Mouse (Mus musculus) limb, embryonic 12.5 days (tissue): ENCODE measurements around the gene Tubd1. TPM values are rescaled to one million over a fixed set of nuclear protein-coding genes. Genes with fewer than 3 reads are reported as not detected.

Experiments
- ATAC-seq: fragments of 200-750 bp; cut with Nextera tagmentation; 2 replicates; pipeline ENCODE4 v1.8.0; 2017; ENCODE audit warnings: low read depth, moderate TSS enrichment; ENCODE audit not compliant: insufficient number of reproducible peaks, insufficient read depth, low FRiP score, low TSS enrichment
- H3K27ac ChIP-seq: fragments of 300-500 bp; sonication (generic); 2 replicates; pipeline ENCODE4 v1.5.1; 2016; ENCODE audit warnings: mild to moderate bottlenecking, moderate library complexity
- H3K27me3 ChIP-seq: fragments of 300-500 bp; sonication (generic); 2 replicates; pipeline ENCODE4 v1.6.1; 2016; ENCODE audit warnings: mild to moderate bottlenecking, moderate library complexity
- H3K36me3 ChIP-seq: fragments of 300-500 bp; sonication (generic); 2 replicates; pipeline ENCODE4 v1.6.1; 2016; ENCODE audit warnings: mild to moderate bottlenecking, moderate library complexity
- H3K4me1 ChIP-seq: fragments of 300-500 bp; sonication (generic); replicated peaks from 2 replicates; pipeline ENCODE4 v1.6.1; 2016
- H3K4me2 ChIP-seq: fragments of 300-500 bp; sonication (generic); 2 replicates; pipeline ENCODE4 v1.6.1; 2016; ENCODE audit warnings: mild to moderate bottlenecking, moderate library complexity
- H3K4me3 ChIP-seq: fragments of 300-500 bp; sonication (generic); replicated peaks from 2 replicates; pipeline ENCODE4 v1.5.1; 2016; ENCODE audit warnings: mild to moderate bottlenecking
- H3K9ac ChIP-seq: fragments of 300-500 bp; sonication (generic); replicated peaks from 2 replicates; pipeline ENCODE4 v1.6.1; 2016; ENCODE audit warnings: mild to moderate bottlenecking, moderate library complexity
- H3K9me3 ChIP-seq: fragments of 300-500 bp; sonication (generic); 2 replicates; pipeline ENCODE4 v1.6.1; 2016; ENCODE audit warnings: mild to moderate bottlenecking, moderate library complexity
- WGBS: fragments of 180-500 bp; shearing (Covaris S2); methylation state at CpG from one replicate; pipeline ENCODE4 v1.1.7; 2016; 5-methylcytosine and 5-hydroxymethylcytosine counted together
- polyA plus RNA-seq: library from polyadenylated mRNA; unstranded; fragments of >200 nt; fragmentation: Nextera tagmentation; extraction: Ambion mirVana; gene quantifications from 2 replicates; pipeline ENCODE4 v1.2.1, GENCODE M21; 2016

Tubd1 gene
- polyA plus RNA-seq, 1 experiment from 2014 or later: 9.8 TPM

DNA sequence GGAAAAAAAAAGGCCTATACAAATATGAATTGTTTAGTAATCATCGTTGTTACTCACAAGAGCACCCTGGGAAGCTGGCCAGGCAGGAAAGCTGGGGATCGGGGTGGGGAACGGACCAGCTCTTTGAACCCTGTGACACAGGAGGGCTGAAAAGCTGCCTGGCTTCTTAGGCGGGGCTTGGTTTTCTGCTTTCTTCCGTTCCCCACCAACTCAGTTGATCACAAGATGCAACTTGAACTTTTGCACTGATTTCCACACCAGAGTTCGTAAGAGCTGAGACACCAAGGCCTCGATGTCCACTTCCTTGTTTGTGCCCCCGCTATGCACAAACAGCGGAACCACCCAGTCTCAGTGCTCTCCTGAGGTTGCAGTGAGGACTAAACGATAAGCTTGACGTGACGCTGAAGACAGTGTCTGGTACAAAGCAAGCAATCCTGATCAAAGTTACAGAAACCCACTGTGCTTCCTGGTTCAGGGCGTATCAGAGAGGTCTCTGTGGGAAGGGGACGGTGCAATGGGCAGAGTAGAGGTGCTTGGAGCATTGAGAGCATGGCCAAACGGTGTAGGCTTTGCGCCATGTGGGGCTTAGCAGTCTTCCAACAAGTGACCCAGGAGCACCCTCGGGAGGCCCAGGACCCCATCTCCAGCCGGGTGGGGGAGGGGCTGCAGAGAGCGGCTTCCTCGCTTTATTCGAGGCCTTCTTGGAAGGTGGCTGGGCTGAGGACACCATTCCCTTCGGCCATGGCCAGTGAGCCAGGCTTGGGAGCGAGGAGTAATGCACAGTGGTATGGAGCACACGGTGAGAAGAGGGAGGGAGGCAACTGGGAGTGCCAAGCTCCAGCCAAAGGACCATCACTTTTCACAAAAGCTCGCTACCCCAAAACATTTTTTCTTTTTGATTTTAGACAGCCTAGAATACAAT, 34.3 kb downstream of the Tubd1 start:
- no peak overlapping the region for H3K9ac ChIP-seq
- no peaks in the 10 kb centered on the region for H3K27me3 ChIP-seq
- no peak overlapping the region for H3K4me3 ChIP-seq
- no peak for ATAC-seq
- no peaks in the 10 kb centered on the region for H3K9me3 ChIP-seq
- no peak overlapping the region for H3K4me2 ChIP-seq
- no peak overlapping the region for H3K27ac ChIP-seq
- no peaks in the 10 kb centered on the region for H3K36me3 ChIP-seq
- WGBS: 76% methylated on average over 25 of the region's 25 CpGs
- H3K4me1 ChIP-seq: peaks cover 17% of the 10 kb centered on the region

DNA sequence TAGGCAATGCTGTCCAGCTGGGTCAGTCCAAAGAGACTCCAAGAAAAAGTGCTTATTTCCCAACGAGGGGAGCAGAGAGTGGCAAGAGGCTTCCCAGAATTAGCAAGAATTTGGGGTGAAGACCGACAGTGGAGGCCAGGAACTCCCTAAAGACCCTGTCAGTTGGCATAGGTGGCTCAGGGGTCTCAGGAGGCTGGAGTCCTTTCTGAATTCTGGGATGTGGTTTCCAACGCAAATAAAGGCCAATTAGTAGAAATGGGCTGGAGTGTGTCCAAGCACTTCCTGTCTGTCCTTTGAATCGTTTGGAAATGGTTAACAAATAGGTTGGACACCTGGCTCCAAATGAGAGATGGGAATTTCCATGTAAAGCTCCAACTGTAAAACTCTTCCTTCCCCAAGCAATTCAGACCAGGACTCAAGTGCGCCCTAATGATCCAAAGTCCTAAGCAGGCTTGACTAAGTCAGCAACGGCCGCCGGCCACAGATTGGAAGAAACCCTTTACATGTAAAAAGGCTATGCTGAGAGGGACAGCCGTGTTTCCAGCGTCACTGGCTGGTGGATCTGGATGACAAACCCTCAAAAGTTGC, 35.0 kb downstream of the Tubd1 start:
- Histone ChIP-seq H3K4me2 (no peak overlapping the region), H3K27ac (no peak overlapping the region), H3K36me3 (no peaks in the 10 kb centered on the region), H3K27me3 (no peaks in the 10 kb centered on the region), H3K9me3 (no peaks in the 10 kb centered on the region), H3K4me3 (no peak overlapping the region), H3K4me1 (peaks cover 17% of the 10 kb centered on the region), H3K9ac (no peak overlapping the region)
- WGBS: 72% methylated on average over 10 of the region's 10 CpGs
- ATAC-seq: no peak

DNA sequence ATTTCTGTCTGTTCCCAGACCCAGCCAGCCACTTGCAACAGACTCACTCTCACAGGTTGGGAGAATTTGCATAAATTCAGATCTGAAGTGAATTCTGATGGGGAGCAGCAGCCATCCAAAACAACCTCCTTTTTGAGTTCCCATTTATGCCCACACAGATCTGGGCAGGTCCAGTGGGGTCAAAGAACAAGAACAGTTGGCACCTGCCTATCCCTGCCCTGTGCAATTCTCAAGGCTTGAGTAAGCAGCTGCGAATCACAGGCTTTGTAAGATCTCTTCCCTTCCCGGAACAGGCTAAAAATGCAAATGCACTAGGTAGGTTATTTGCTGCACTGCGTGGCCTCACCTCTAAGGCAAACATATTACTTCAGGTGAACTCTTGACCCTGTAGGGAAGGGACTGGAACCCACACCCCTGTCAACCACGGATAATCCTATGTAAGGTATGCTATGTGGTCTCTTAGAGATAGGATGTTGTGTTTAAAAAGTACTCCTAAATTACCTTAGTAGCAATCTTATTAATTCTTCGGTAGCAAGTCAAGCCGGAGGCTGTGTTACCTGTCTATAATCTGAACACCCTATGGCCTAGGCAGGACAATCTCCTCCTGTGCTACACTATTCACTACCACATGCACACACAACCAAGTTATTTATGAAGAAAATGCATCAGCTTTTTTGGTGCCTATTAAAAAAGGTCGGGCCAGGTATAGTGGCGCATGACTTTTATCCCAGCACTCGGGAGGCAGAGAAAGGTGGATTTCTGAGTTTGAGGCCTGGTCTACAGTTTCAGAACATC, 35.7 kb downstream of the Tubd1 start:
- no peak overlapping the region for H3K4me2 ChIP-seq
- H3K36me3 ChIP-seq: no peaks in the 10 kb centered on the region
- H3K9ac ChIP-seq: no peak overlapping the region
- peaks cover 17% of the 10 kb centered on the region for H3K4me1 ChIP-seq
- no peaks in the 10 kb centered on the region for H3K9me3 ChIP-seq
- H3K4me3 ChIP-seq: no peak overlapping the region
- no peak overlapping the region for H3K27ac ChIP-seq
- no peaks in the 10 kb centered on the region for H3K27me3 ChIP-seq
- WGBS: 87% methylated on average over 9 of the region's 9 CpGs
- ATAC-seq: no peak

DNA sequence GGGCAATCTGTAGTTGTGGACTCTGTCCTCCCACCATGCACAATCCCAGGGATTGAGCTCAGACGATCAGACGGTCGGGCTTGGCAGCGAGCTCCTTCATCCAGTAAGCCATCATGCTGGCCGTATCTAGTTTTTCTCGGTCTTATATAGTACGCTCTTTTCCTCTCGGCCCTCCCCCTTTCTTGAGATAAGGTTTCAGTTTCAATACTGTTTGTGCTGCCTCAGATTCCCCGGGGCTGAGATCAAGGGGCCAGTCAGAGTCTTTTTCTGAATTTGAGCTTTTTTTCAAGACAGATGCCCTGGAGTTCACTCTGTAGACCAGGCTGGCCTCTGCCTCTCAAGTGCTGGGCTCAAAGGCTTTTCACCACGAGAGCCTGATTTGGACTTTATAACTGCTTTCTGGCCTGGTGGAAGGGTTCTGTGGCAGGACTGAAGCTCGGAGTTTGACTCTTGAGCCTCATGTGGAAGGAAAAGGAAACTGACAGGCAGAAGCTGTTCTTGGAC, 36.5 kb downstream of the Tubd1 start:
- Histone ChIP-seq H3K27me3 (no peaks in the 10 kb centered on the region), H3K4me2 (no peak overlapping the region), H3K9ac (no peak overlapping the region), H3K4me1 (peaks cover 11% of the 10 kb centered on the region), H3K27ac (no peak overlapping the region), H3K36me3 (no peaks in the 10 kb centered on the region), H3K4me3 (no peak overlapping the region), H3K9me3 (no peaks in the 10 kb centered on the region)
- ATAC-seq: no peak
- 74% methylated on average over 11 of the region's 11 CpGs for WGBS

DNA sequence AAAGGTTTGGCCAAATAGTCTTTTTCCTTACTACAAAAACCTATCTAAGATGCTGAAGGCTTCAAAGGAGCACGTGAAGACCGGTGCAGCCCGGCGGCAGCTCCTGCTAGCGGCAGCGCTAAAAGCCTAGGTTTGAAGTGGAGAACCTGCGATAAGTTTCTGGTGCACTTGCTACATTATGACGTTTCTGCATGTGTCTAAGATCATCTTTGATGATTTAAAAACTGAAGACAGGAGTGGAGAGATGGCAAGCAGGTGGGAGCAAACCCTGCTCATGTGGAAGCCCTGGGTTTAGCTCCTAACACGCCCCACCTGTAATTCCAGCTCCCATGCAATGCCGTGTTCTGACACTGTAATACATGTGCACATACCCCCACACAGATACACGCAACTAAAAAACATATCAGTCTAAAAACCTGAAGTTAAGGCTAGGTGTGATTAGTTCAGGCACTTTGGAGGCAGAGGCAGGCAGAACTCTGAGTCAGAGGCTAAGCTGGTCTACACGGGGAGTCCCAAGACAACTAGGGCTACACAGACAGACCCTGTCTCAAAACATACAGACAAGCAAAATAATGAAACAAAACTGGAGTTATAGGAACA, 37.3 kb downstream of the Tubd1 start:
- Histone ChIP-seq H3K27ac (no peak overlapping the region), H3K27me3 (no peaks in the 10 kb centered on the region), H3K4me1 (peaks cover 13% of the 10 kb centered on the region), H3K36me3 (no peaks in the 10 kb centered on the region), H3K4me2 (no peak overlapping the region), H3K4me3 (no peak overlapping the region), H3K9me3 (no peaks in the 10 kb centered on the region), H3K9ac (no peak overlapping the region)
- WGBS: 92% methylated on average over 12 of the region's 12 CpGs
- no peak for ATAC-seq

DNA sequence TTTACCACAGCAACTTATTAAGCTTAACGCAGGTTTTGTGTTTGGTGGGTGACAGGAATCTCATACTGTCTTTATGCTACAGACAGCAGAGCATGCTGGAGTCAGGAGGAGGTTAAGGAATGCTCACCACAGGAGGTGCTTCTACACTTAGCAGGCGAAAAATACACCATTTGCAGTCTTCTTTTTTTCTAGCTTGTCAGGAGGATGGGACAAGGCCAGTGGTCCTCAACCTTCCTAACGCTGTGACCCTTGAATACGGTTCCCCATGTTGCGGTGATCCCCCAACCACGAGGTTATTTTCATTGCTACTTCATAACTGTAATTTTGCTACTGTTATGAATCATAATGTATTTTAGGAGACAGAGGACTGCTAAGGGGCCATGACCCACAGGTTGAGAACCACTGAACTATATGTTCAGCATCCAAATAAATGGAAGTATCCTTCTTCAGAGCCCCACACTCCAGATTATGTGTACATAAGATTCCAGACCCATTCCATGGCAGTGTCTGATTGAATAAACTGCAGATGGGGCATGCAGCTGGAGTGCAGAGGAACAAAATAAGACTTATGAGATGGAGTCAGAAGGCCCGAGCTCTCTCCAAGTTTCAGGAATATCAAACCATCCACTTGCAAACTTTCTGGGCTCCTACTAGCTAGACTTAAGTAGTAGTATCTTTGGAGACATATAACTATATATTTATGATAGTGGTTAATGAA, 37.9 kb downstream of the Tubd1 start:
- Histone ChIP-seq H3K9ac (no peak overlapping the region), H3K9me3 (no peaks in the 10 kb centered on the region), H3K27ac (no peak overlapping the region), H3K4me2 (no peak overlapping the region), H3K4me1 (peaks cover 14% of the 10 kb centered on the region), H3K27me3 (no peaks in the 10 kb centered on the region), H3K36me3 (no peaks in the 10 kb centered on the region), H3K4me3 (no peak overlapping the region)
- WGBS: 90% methylated on average over 7 of the region's 7 CpGs
- ATAC-seq: no peak

DNA sequence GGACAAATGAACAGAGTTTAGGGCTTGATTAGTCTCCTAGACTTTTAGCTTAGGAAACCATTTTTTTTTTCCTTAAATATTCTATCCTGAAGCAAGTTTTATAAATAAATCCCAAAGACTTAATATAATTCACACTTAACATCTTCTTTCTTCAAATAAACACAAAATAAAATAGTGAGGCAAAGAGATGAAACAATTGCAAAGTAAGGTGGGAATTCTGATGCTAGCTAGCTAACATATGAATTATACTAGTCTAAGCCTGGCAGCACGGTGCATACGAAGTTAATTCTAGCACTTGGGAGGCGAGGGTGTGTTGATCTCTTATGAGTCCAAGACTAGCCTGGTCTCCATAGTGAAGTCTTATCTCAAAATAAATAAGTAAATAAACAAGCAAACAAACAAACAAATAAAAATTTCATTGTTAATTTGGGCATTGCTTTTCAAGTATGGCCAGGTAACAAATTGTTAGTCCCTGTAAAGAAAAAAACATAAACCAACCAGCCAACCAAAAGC, 38.6 kb downstream of the Tubd1 start:
- no peaks in the 10 kb centered on the region for H3K36me3 ChIP-seq
- H3K9me3 ChIP-seq: no peaks in the 10 kb centered on the region
- ATAC-seq: no peak
- WGBS: 89% methylated on average over 3 of the region's 3 CpGs
- peaks cover 16% of the 10 kb centered on the region for H3K4me1 ChIP-seq
- H3K4me3 ChIP-seq: no peak overlapping the region
- no peak overlapping the region for H3K4me2 ChIP-seq
- no peak overlapping the region for H3K27ac ChIP-seq
- H3K9ac ChIP-seq: no peak overlapping the region
- H3K27me3 ChIP-seq: no peaks in the 10 kb centered on the region

DNA sequence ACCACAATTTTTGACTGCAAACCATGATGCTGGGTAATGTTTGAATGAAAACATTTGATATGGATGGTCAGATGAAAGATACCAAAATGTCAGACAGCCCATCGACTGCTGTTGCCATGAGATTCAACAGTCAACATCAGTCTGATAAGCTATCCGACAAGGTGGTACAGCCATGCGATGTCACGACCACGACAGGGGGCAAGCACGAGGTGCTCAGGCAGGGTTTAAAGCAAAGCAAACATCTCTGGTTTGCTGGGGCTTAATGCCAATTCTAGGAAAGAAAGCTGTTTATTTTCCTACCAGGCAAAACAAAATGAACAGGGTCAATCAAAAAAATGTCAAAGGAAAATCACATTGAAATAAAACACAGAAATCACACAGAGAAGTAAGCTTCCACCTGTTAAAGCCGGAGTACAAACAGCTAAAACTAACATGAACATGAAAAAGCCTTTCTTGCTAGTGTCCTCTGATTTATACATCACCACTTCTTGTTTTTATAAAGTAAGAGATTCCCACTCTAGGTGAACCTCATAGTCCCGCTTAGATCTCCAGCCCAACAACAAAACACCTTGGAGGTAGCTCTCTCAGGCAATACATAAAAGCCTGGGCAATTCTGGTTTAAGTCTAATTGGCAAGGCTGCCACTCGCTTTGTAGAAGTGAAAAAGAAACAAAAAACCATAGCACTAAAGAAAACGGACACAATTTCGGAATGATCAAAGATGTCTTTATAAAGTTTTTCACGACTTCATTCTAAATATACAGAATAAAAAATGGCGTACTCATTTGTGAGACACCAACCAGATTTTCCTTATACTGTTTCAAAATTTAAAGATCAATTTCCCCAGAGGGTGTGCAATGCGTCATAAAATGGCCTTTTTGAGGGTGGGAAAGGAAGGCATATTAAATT, 39.5 kb downstream of the Tubd1 start:
- Histone ChIP-seq H3K4me2 (no peak overlapping the region), H3K9ac (no peak overlapping the region), H3K4me1 (peaks cover 16% of the 10 kb centered on the region), H3K27me3 (no peaks in the 10 kb centered on the region), H3K27ac (no peak overlapping the region), H3K36me3 (no peaks in the 10 kb centered on the region), H3K4me3 (no peak overlapping the region), H3K9me3 (no peaks in the 10 kb centered on the region)
- WGBS: 91% methylated on average over 14 of the region's 14 CpGs
- ATAC-seq: no peak

DNA sequence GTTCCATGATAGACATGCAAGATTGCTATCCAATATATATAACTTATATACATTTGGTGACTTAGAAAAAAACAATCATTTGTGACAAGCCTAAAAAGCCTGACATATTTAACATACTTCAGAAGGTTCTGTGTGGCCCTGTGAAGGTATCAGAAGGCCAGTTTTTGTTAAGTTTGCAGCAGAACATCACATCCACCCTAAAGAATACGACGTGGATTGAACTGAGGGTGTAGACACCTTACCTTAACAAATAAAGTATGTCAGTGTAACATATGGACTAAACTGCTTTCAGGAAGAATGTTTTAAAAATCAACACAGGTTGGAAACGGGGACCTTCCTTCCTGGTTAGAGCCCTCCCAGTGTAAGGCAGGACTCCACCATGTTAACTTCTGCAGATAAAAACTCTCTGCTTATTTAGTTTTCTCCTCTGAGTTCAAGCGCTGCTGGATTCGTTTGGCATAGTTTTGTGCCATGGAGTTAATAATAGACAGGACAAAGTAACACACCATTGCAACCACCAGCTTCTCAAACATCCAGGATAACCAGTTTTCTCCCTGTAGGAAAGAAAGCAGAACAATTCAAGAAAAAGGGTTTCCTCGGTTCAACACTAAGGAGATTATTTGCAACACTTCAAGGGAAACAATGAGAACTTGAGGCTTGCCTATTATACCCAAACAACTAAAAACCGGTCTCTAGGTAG, 40.3 kb downstream of the Tubd1 start:
- WGBS: 86% methylated on average over 7 of the region's 7 CpGs
- no peaks in the 10 kb centered on the region for H3K9me3 ChIP-seq

More for the DNA sequence above, 40.3 kb downstream of the Tubd1 start:
- H3K4me1 ChIP-seq: peaks cover 16% of the 10 kb centered on the region
- no peaks in the 10 kb centered on the region for H3K27me3 ChIP-seq
- H3K9ac ChIP-seq: no peak overlapping the region
- H3K27ac ChIP-seq: no peak overlapping the region
- ATAC-seq: no peak
- no peaks in the 10 kb centered on the region for H3K36me3 ChIP-seq
- H3K4me3 ChIP-seq: no peak overlapping the region
- no peak overlapping the region for H3K4me2 ChIP-seq
